Mouse (Mus musculus) ovary, postnatal 14 days (tissue): ENCODE results near the gene Il13.

Experiments
- DNase-seq: peaks from one replicate; pipeline ENCODE4 v3.0.0; 2022; ENCODE audit warnings: low spot score

Gene Il13

GRCm38 (mm10) chr11:53632122-53632733 lies 2.3 kb downstream of the Il13 start:
- DNase-seq: no peak

- peak; percentile 68 for DNase-seq
Measured at GRCm38 (mm10) chr11:53627859-53628258, 6.6 kb downstream of the Il13 start.

- no peak for DNase-seq
Measured at GRCm38 (mm10) chr11:53626802-53627373, 7.6 kb downstream of the Il13 start.

- no peak for DNase-seq
Measured at GRCm38 (mm10) chr11:53624124-53624523, 10.4 kb downstream of the Il13 start.

DNA sequence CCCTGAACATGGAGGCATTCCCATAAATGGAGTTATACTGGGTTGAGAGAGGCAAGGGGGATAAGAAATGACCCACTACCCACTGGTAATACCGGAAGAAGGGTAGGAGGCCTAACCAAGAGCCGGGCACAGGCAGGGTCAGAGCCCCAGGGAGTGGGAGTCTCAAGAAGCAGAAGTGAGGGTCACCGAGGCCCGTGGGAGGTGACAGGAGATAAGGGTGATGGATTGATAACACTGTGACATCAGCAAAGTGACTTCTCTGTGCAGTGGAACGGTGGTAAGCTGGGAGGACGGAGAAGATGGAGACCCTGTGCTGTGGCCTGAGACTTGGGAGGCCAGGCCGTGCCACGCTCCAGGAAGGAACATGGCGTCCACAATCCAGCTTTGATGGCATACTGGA lies 10.9 kb downstream of the Il13 start:
- no peak for DNase-seq

GRCm38 (mm10) chr11:53622440-53622806 lies 12.1 kb downstream of the Il13 start:
- DNase-seq: no peak

DNA sequence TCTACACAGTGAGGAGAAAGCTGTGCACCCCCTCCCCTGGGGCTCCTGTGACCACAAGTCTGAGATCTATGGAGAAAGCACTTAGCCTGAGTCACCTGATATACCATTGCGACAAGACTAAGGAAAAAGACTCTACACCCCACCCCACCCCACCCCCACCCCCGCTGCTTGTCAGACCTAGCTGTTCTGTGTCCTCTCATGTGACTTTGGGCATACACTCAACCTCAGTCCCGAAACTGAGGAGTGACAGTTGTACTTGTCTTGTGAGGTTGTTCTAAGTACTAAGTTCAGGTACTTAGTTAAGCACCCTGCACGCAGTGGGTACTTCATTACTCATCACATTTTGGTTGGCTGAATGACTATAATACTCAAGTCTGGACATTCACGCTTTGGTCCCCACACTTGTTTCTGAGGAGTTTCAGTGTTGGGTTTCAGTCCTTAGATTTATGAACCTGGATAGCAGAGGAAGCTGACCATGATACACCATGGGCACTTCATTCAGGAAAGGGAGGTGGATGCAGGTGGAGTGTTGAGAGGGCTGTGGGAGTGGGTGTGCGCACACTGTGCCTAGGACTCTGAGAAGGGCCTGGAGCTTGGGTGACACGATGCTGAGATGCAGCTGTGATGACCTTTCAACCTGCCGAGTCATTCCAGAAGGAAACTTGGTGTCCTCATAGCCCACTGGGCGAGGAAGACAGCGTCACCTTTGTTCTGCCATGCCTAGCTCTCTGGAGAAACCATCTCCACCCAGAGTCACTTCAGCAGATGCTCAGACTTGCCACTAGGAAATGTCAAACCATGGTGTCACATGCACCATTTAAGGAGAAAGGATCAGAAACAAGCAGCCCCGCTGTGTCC lies 12.7 kb downstream of the Il13 start:
- no peak for DNase-seq

GRCm38 (mm10) chr11:53620094-53620493 lies 14.4 kb downstream of the Il13 start:
- no peak for DNase-seq

- no peak for DNase-seq
Measured at GRCm38 (mm10) chr11:53619428-53619827, 15.1 kb downstream of the Il13 start.

DNA sequence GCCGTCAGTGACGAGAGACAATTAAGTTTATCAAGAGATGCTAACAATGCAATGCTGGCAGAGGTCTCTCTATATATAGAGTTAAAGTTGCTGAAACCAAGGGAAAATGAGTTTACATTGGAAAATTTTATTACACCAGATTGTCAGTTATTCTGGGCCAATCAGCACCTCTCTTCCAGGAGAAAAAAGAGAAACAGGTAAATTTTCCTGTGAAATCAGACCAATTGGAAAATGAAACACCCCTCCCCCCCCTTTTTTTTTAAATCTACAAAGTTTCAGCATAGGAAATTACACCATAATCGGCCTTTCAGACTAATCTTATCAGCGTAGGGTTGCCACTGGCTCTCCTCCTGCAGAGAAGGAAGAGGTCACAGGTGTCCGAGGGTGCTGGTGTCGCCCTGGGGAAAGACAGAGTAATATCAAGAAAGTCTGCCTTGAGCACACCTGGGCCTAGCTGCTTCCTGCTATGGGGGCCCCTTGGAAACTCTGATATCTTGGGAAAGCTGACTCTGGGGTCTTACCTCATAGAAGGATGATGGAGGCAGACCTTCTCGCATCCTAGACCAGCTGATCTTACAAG lies 15.8 kb downstream of the Il13 start, which contains the start of gene Il4:
Il4 (minus strand) TSS at position 51 of the 580 bp plus-strand sequence.
- no peak for DNase-seq

DNA sequence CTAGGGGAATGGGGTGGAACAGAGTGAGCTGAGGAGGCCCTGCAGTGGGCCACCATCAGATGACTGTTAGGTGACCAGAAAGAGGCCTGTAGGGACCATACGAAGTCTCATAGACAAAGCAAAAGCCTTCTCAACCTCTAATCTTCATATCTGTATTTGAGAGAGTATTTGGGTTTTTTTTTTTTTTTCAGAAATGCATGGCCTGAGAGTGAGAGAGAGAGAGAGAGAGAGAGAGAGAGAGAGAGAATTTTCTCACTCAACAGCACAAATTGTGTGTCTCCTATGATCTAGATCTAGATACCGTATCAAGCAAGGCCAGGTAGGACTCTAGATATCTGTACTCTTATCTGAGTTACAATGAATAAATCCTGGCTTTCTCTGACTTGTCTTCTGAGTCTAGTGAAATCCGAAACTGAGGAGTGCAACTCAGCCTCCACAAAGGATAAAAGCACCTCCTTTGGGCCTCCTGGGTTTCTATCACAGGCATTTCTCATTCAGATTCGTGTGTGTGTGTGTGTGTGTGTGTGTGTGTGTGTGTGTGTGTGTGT lies 16.9 kb downstream of the Il13 start:
- no peak for DNase-seq

DNA sequence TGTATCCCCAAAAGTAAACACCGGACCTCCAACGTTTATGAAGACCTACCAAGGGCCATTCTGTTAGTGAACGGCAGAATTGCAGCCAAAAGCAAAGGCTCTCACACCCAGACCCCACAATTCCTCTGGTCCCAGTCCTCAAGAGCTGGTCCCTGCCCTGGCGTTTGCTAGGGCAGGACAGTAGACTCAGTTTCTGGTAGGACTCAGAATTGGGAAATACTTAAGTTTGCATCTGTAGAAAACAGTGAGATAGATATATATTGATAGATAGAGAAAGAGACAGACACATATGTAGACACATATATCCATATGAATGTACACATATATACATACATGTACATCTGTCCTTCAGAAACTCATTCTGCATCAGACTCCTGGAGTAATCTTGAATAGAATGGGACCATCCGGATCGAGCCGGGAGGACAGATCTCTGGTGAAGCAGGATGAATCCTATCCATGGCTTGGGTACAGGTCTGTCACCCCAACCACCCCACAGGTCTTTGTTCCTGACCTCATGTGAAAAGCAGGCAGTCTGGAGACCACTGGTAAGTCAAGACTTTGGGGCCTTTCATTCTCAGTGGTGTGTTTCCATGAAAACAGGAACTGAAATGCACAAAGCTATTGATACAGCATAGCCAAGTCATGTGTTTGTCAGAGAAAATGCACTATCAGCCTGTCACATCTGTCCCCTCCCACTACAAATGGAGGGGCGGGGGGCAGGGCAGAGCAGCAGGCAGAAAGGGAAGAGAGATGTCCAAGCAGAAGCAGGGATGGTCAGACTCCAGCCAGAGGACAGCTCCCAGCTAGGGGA lies 17.5 kb downstream of the Il13 start:
- DNase-seq: no peak

GRCm38 (mm10) chr11:53615575-53615974 lies 18.9 kb downstream of the Il13 start:
- no peak for DNase-seq

GRCm38 (mm10) chr11:53615172-53615571 lies 19.3 kb downstream of the Il13 start:
- DNase-seq: no peak

- DNase-seq: no peak
Measured at GRCm38 (mm10) chr11:53609672-53610071, 24.8 kb downstream of the Il13 start.

GRCm38 (mm10) chr11:53609231-53609630 lies 25.3 kb downstream of the Il13 start:
- no peak for DNase-seq

DNA sequence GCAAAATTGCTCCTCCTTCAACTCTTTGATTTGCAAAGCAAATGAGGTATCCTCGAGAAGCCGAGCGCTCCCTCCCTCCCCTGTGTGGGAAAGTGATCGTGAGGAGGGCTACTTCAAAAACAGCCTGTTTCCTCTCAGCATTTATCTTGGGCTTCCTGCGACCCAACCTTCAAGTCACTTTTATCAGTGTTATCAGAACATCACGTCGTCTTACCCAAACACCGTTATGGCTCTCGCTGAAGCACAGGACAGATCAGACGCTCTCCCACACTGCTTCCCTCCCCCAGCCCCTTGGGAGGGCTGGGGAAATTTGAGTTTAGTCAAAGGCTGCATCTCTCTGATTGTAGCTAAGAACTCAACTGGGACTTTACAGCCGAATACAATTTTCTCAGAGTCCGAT lies 28.9 kb downstream of the Il13 start:
- no peak for DNase-seq

DNA sequence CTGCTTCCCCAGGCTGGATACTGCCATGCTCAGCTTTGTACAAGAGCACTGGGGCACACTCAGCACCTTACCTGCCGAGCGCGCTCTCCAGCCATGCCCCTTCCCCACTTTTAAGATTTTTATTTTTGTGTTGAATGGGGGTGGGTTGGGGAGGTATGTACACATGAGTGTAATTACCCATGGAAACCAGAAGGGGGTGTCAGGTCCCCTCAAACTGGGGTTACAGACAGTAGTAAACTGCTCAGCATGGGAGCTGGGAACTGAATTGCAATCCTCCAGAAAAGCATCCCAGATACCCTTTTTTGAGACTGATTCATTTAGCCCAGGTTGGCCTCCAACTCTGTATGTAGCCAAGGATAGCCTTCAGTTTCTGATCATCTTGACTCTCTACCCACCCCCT lies 29.5 kb downstream of the Il13 start:
- no peak for DNase-seq

DNA sequence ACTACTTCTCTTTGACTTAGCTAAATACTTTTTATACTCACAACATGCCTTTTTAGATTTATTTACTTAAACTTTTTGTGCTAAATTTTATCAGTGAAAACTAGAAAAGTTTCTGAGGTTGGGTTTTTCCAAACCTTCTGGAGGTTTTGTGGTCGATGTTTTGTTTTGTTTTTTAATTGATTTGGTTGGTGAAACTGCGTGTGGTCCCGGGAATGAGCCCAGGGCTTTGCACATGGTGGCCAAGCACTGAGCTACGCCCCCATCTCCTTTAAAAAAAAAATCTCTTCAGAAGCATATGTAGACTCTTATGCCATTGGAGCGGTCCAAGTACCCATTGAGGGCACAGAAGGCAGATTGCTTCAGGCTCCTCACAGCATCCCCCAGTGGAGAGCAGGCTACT lies 43.4 kb downstream of the Il13 start:
- no peak for DNase-seq

GRCm38 (mm10) chr11:53590368-53590768 lies 44.1 kb downstream of the Il13 start:
- DNase-seq: no peak

DNA sequence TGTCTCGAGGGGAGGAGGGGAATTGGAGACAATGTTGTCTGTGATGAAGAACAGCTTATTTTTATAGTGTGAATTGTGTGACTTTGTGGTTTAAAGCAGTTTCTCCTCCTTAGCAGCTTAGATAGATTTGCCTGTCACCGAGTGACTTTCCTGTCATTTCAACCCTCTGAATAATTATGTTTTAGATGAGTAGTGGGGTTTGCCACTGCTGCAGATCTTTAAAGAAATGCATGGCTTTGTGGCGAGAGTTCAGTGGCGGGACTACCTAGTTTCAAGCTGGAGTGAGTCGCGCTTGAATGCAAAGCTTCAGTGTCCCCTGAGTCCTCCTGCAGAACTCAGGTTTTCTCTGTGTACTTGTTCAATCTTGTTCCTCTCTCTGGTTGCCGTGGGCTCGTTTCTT lies 46.2 kb downstream of the Il13 start:
- no peak for DNase-seq

DNA sequence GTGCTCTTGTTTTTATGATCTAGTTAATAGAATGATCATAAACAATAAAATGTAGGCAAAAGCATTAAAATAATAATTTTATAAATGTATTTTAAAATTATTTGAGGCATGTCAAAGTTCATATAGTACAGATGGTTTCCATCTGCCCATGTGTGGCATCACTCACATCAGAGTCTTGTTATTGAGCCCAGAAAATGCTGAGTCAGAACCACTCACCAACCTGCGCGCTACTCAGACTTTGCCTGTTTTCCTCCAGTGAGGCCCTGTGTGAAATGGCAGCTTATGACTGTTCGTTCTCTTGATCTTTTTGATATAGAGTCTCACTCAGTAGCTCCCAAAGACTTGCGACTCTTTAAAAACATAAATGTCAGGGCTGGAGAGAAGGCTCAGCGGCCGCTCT lies 49.0 kb downstream of the Il13 start:
- DNase-seq: no peak
